Mouse (Mus musculus) heart, adult 2 months (tissue): ENCODE results near the gene Gm37240. TPM values are rescaled to one million over a fixed set of nuclear protein-coding genes. Genes with fewer than 3 reads are reported as not detected.

Experiments used
- DNase-seq, 2 experiments: peaks; one replicate each; pipeline ENCODE4 v3.0.0; 2021
- H3K27ac ChIP-seq: fragments of 200-600 bp; 2 replicates; pipeline ENCODE4 v1.8.1; 2022
- H3K27me3 ChIP-seq: fragments of 200-500 bp; 2 replicates; pipeline ENCODE4 v1.6.1; 2012; ENCODE audit warnings: mild to moderate bottlenecking, low read length, inconsistent platforms, mixed read lengths; ENCODE audit not compliant: control insufficient read depth, insufficient read depth
- H3K36me3 ChIP-seq: fragments of 200-500 bp; 2 replicates; pipeline ENCODE4 v1.6.1; 2012; ENCODE audit warnings: low read length, inconsistent platforms; ENCODE audit not compliant: control insufficient read depth, insufficient read depth
- H3K4me1 ChIP-seq: fragments of 200-500 bp; 2 replicates; pipeline ENCODE4 v1.6.1; 2011; ENCODE audit warnings: low read length; ENCODE audit not compliant: control insufficient read depth, insufficient read depth
- H3K4me3 ChIP-seq: fragments of 200-600 bp; 2 replicates; pipeline ENCODE4 v1.8.1; 2022
- H3K79me2 ChIP-seq: fragments of 200-500 bp; replicated peaks from 2 replicates; pipeline ENCODE4 v1.6.1; 2012; ENCODE audit warnings: mild to moderate bottlenecking, inconsistent platforms, low read length, moderate library complexity, mixed read lengths; ENCODE audit not compliant: control insufficient read depth, insufficient read depth
- H3K9ac ChIP-seq: fragments of 200-500 bp; 2 replicates; pipeline ENCODE4 v1.6.1; 2012; ENCODE audit warnings: low read depth, mild to moderate bottlenecking, control low read depth, inconsistent platforms, low read length, mixed read lengths
- CTCF ChIP-seq: fragments of 200-600 bp; IDR thresholded peaks from 2 replicates; pipeline ENCODE4 v1.8.1; 2022; ENCODE audit warnings: antibody characterized with exemption, mild to moderate bottlenecking, moderate library complexity
- EP300 ChIP-seq: fragments of 200-500 bp; IDR thresholded peaks from 2 replicates; pipeline ENCODE4 v1.6.1; 2011; ENCODE audit warnings: low read depth, low read length, control low read depth; ENCODE audit not compliant: insufficient read depth
- POLR2A ChIP-seq: fragments of 200-500 bp; IDR thresholded peaks from 2 replicates; pipeline ENCODE4 v1.6.1; 2011; ENCODE audit warnings: mild to moderate bottlenecking, low read depth, low read length, control low read depth; ENCODE audit not compliant: insufficient read depth
- WGBS: fragments of 180-500 bp; shearing (Covaris S2); methylation state at CpG from one replicate; pipeline ENCODE4 v1.1.7; 2018; 5-methylcytosine and 5-hydroxymethylcytosine counted together
- intact Hi-C: fragments of 180-260 bp; cut with DNase I; formaldehyde crosslinking; loops from one replicate; pipeline ENCODE4 v1.15.1; 2025
- polyA plus RNA-seq: library from polyadenylated mRNA; depleted of rRNA; stranded (reverse); fragments of >200 nt; gene quantifications from 2 replicates; pipeline ENCODE4 v1.2.3, GENCODE M21; 2012
- total RNA-seq, 2 experiments: library from RNA; stranded (reverse); gene quantifications; 2 replicates each; pipeline ENCODE4 v1.2.3; 2021

Gm37240 gene
- total and polyA plus RNA-seq, 3 experiments, result 25.0 to 45.3 (median 36.6) TPM

- WGBS, result 27% methylated on average over 1 of the region's 1 CpGs
- Histone ChIP-seq H3K4me3 (no peak overlapping the region), H3K27ac (no peak overlapping the region), H3K36me3 (no peaks in the 10 kb centered on the region), H3K79me2 (no peaks in the 10 kb centered on the region; the same call in 1 of the 2 replicates), H3K9ac (no peak overlapping the region), H3K4me1 (peaks cover 1% of the 10 kb centered on the region; the same call in 1 of the 2 replicates), H3K27me3 (no peaks in the 10 kb centered on the region)
- TF ChIP-seq EP300, result no peak
- peak; percentile 82 for TF ChIP-seq CTCF
- intact Hi-C loops, result loop anchor here (2.0 to 10.0 kb wide), 3 partner anchors 214 to 562 kb away; no protein-coding TSS in a partner anchor
- DNase-seq, result no peak
Observed at GRCm38 (mm10) chr3:84906528-84906927, 980.8 kb downstream of the Gm37240 start.

- Histone ChIP-seq H3K4me1 (no peaks in the 10 kb centered on the region), H3K27me3 (no peaks in the 10 kb centered on the region), H3K79me2 (no peaks in the 10 kb centered on the region; the same call in 1 of the 2 replicates), H3K4me3 (no peak overlapping the region), H3K27ac (no peak overlapping the region), H3K9ac (no peak overlapping the region), H3K36me3 (no peaks in the 10 kb centered on the region)
- 78% methylated on average over 8 of the region's 8 CpGs for WGBS
- DNase-seq, result no peak
- no peak for TF ChIP-seq POLR2A
- no peak for TF ChIP-seq CTCF
- no peak for TF ChIP-seq EP300
- intact Hi-C loops, result no loop called here
Observed at GRCm38 (mm10) chr3:84897952-84898351, 989.4 kb downstream of the Gm37240 start.

GRCm38 (mm10) chr3:84890983-84891382 lies 996.3 kb downstream of the Gm37240 start:
- Histone ChIP-seq H3K79me2 (no peaks in the 10 kb centered on the region; the same call in 1 of the 2 replicates), H3K4me3 (no peak overlapping the region), H3K4me1 (no peaks in the 10 kb centered on the region; the same call in 1 of the 2 replicates), H3K9ac (no peak overlapping the region), H3K27ac (no peak overlapping the region), H3K36me3 (no peaks in the 10 kb centered on the region), H3K27me3 (no peaks in the 10 kb centered on the region)
- intact Hi-C loops, result loop anchor here (5.0 kb wide), 1 partner anchor 279 kb away; no protein-coding TSS in a partner anchor
- TF ChIP-seq EP300 (no peak), CTCF (no peak), POLR2A (no peak)
- WGBS, result 72% methylated on average over 5 of the region's 5 CpGs
- DNase-seq, result peak in 1 of 2 experiments; percentile 17

- TF ChIP-seq POLR2A, result no peak
- no peak for TF ChIP-seq EP300
- peak; percentile 80 for TF ChIP-seq CTCF
- Histone ChIP-seq H3K4me1 (no peaks in the 10 kb centered on the region; the same call in 1 of the 2 replicates), H3K9ac (no peak overlapping the region), H3K79me2 (no peaks in the 10 kb centered on the region; the same call in 1 of the 2 replicates), H3K27ac (no peak overlapping the region), H3K27me3 (no peaks in the 10 kb centered on the region), H3K36me3 (no peaks in the 10 kb centered on the region), H3K4me3 (no peak overlapping the region)
- 51% methylated on average over 1 of the region's 1 CpGs for WGBS
- intact Hi-C loops, result loop anchor here (2.0 to 5.0 kb wide), 3 partner anchors 77 to 277 kb away; no protein-coding TSS in a partner anchor
- no peak for DNase-seq
Observed at GRCm38 (mm10) chr3:84889648-84890047, 997.7 kb downstream of the Gm37240 start.

GRCm38 (mm10) chr3:84883817-84884483 lies 1003.4 kb downstream of the Gm37240 start:
- 39% methylated on average over 11 of the region's 11 CpGs for WGBS
- DNase-seq, result peak; percentile 32 to 60
- TF ChIP-seq EP300, result 0 out of 2 replicates have a peak, but pooled peaks have one; percentile 24
- TF ChIP-seq POLR2A, result no peak
- Histone ChIP-seq H3K9ac (no peak overlapping the region), H3K36me3 (no peaks in the 10 kb centered on the region), H3K27me3 (no peaks in the 10 kb centered on the region), H3K4me3 (no peak overlapping the region), H3K27ac (no peak overlapping the region), H3K4me1 (0 out of 2 replicates have a peak, but pooled peaks cover 2% of the 10 kb centered on the region), H3K79me2 (no peaks in the 10 kb centered on the region)
- intact Hi-C loops, result no loop called here

- 89% methylated on average over 4 of the region's 4 CpGs for WGBS
- intact Hi-C loops, result no loop called here
- TF ChIP-seq EP300 (no peak), POLR2A (no peak), CTCF (no peak)
Observed at GRCm38 (mm10) chr3:84876211-84876610, 1011.1 kb downstream of the Gm37240 start.

More at GRCm38 (mm10) chr3:84876211-84876610, 1011.1 kb downstream of the Gm37240 start:
- DNase-seq, result no peak
- no peak overlapping the region for H3K4me3 ChIP-seq
- no peaks in the 10 kb centered on the region for H3K36me3 ChIP-seq
- H3K27ac ChIP-seq, result no peak overlapping the region
- no peaks in the 10 kb centered on the region for H3K4me1 ChIP-seq
- H3K79me2 ChIP-seq, result no peaks in the 10 kb centered on the region
- H3K27me3 ChIP-seq, result no peaks in the 10 kb centered on the region
- no peak overlapping the region for H3K9ac ChIP-seq
